Mouse (Mus musculus) kidney, adult 2 months (tissue): ENCODE measurements around the gene Tiam1. TPM values are rescaled to one million over a fixed set of nuclear protein-coding genes. Genes with fewer than 3 reads are reported as not detected.
A peak's percentile ranks its signal among the peaks of the same experiment; 100 is the strongest.

Experiments
- DNase-seq: peaks from one replicate; pipeline ENCODE4 v3.0.0; 2021
- H3K27ac ChIP-seq: fragments of 200-500 bp; 2 replicates; pipeline ENCODE4 v1.5.1; 2012; ENCODE audit warnings: low read depth, low read length, control low read depth, inconsistent platforms; ENCODE audit not compliant: insufficient read depth
- H3K27me3 ChIP-seq: fragments of 200-500 bp; replicated peaks from 2 replicates; pipeline ENCODE4 v1.6.1; 2012; ENCODE audit warnings: mild to moderate bottlenecking, moderate library complexity, low read length, inconsistent platforms; ENCODE audit not compliant: control insufficient read depth, insufficient read depth
- H3K36me3 ChIP-seq: fragments of 200-500 bp; 2 replicates; pipeline ENCODE4 v1.6.1; 2012; ENCODE audit warnings: mild to moderate bottlenecking, moderate library complexity, low read length, inconsistent platforms; ENCODE audit not compliant: control insufficient read depth, insufficient read depth
- H3K4me1 ChIP-seq: fragments of 200-500 bp; 2 replicates; pipeline ENCODE4 v1.6.1; 2011; ENCODE audit warnings: low read length; ENCODE audit not compliant: control insufficient read depth, insufficient read depth
- H3K4me3 ChIP-seq: fragments of 200-500 bp; 2 replicates; pipeline ENCODE4 v1.5.1; 2011; ENCODE audit warnings: mild to moderate bottlenecking, low read depth, low read length, control low read depth; ENCODE audit not compliant: insufficient read depth
- CTCF ChIP-seq: fragments of 200-500 bp; conservative IDR thresholded peaks from 2 replicates; pipeline ENCODE4 v1.5.1; 2011; ENCODE audit warnings: low read depth, mild to moderate bottlenecking, control low read depth, low read length, moderate library complexity, mixed read lengths; ENCODE audit not compliant: insufficient read depth, insufficient read length
- POLR2A ChIP-seq: fragments of 200-500 bp; IDR thresholded peaks from one replicate; pipeline ENCODE4 v1.6.1; 2011; ENCODE audit warnings: low read depth, low read length, control low read depth
- WGBS: fragments of 180-500 bp; shearing (Covaris S2); methylation state at CpG from one replicate; pipeline ENCODE4 v1.1.7; 2018; 5-methylcytosine and 5-hydroxymethylcytosine counted together
- polyA plus RNA-seq: library from polyadenylated mRNA; depleted of rRNA; stranded (reverse); fragments of >200 nt; gene quantifications from 2 replicates; pipeline ENCODE4 v1.2.3, GENCODE M21; 2012

Gene Tiam1
- polyA plus RNA-seq, 1 experiment: 4.0 TPM

GRCm38 (mm10) chr16:90109500-90109899, 34.1 kb downstream of the Tiam1 start:
- Histone ChIP-seq H3K27me3 (no peaks in the 10 kb centered on the region), H3K4me1 (no peaks in the 10 kb centered on the region), H3K27ac (no peak overlapping the region), H3K36me3 (no peaks in the 10 kb centered on the region), H3K4me3 (no peak overlapping the region)
- no peak for DNase-seq
- 58% methylated on average over 2 of the region's 3 CpGs for WGBS
- TF ChIP-seq CTCF (no peak), POLR2A (no peak)

- H3K27ac ChIP-seq: no peak overlapping the region
- no peak overlapping the region; the same call in 1 of the 2 replicates for H3K4me3 ChIP-seq
- TF ChIP-seq POLR2A: no peak
- no peak for TF ChIP-seq CTCF
- no peaks in the 10 kb centered on the region for H3K27me3 ChIP-seq
- WGBS: 60% methylated on average over 15 of the region's 15 CpGs
- no peaks in the 10 kb centered on the region for H3K4me1 ChIP-seq
- H3K36me3 ChIP-seq: no peaks in the 10 kb centered on the region
- peak; percentile 22 for DNase-seq
Measured at GRCm38 (mm10) chr16:90104714-90105459, 38.7 kb downstream of the Tiam1 start.

- Histone ChIP-seq H3K27me3 (no peaks in the 10 kb centered on the region), H3K4me3 (no peak overlapping the region), H3K4me1 (no peaks in the 10 kb centered on the region), H3K27ac (no peak overlapping the region), H3K36me3 (no peaks in the 10 kb centered on the region)
- TF ChIP-seq CTCF (no peak), POLR2A (no peak)
- WGBS: 75% methylated on average over 2 of the region's 2 CpGs
- no peak for DNase-seq
Measured at GRCm38 (mm10) chr16:90103726-90104125, 39.8 kb downstream of the Tiam1 start.

- no peaks in the 10 kb centered on the region for H3K36me3 ChIP-seq
- no peak for TF ChIP-seq CTCF
- TF ChIP-seq POLR2A: no peak
- no peak for DNase-seq
- H3K4me1 ChIP-seq: no peaks in the 10 kb centered on the region
- WGBS: 79% methylated on average over 7 of the region's 7 CpGs
- H3K27ac ChIP-seq: no peak overlapping the region
- no peaks in the 10 kb centered on the region for H3K27me3 ChIP-seq
- H3K4me3 ChIP-seq: no peak overlapping the region
Measured at GRCm38 (mm10) chr16:90102596-90102995, 41.0 kb downstream of the Tiam1 start.

GRCm38 (mm10) chr16:90098191-90098605, 45.4 kb downstream of the Tiam1 start:
- peak overlapping the region; percentile 71 for H3K27ac ChIP-seq
- H3K4me3 ChIP-seq: no peak overlapping the region
- peak; percentile 50 for DNase-seq
- H3K4me1 ChIP-seq: no peaks in the 10 kb centered on the region
- H3K36me3 ChIP-seq: no peaks in the 10 kb centered on the region
- TF ChIP-seq CTCF: no peak
- TF ChIP-seq POLR2A: no peak
- WGBS: 52% methylated on average over 11 of the region's 11 CpGs
- no peaks in the 10 kb centered on the region for H3K27me3 ChIP-seq

GRCm38 (mm10) chr16:90097769-90098168, 45.8 kb downstream of the Tiam1 start:
- no peak for TF ChIP-seq POLR2A
- no peak for TF ChIP-seq CTCF
- Histone ChIP-seq H3K27me3 (no peaks in the 10 kb centered on the region), H3K27ac (peak overlapping the region; percentile 21; the same call in 1 of the 2 replicates), H3K36me3 (no peaks in the 10 kb centered on the region), H3K4me1 (no peaks in the 10 kb centered on the region), H3K4me3 (no peak overlapping the region)
- 65% methylated on average over 3 of the region's 3 CpGs for WGBS
- DNase-seq: no peak

GRCm38 (mm10) chr16:90096011-90096410, 47.6 kb downstream of the Tiam1 start:
- no peak for TF ChIP-seq POLR2A
- no peak for TF ChIP-seq CTCF
- DNase-seq: no peak
- WGBS: 40% methylated on average over 5 of the region's 5 CpGs
- Histone ChIP-seq H3K4me1 (no peaks in the 10 kb centered on the region), H3K27ac (no peak overlapping the region), H3K27me3 (no peaks in the 10 kb centered on the region), H3K36me3 (no peaks in the 10 kb centered on the region), H3K4me3 (no peak overlapping the region)
